Mouse (Mus musculus) embryonic facial prominence, embryonic 11.5 days (tissue): Measurements from ENCODE around the gene Agrp. TPM values are rescaled to one million over a fixed set of nuclear protein-coding genes. Genes with fewer than 3 reads are reported as not detected.

Experiments
- ATAC-seq: fragments of 200-750 bp; cut with Nextera tagmentation; replicated peaks from 2 replicates; pipeline ENCODE4 v1.8.0; 2017; ENCODE audit warnings: low read depth; ENCODE audit not compliant: insufficient number of reproducible peaks, low FRiP score, low TSS enrichment
- DNase-seq: peaks from one replicate; pipeline ENCODE4 v3.0.0-alpha.2; 2015; ENCODE audit warnings: low spot score
- H3K27ac ChIP-seq: fragments of 300-500 bp; sonication (generic); replicated peaks from 2 replicates; pipeline ENCODE4 v1.5.1; 2014; ENCODE audit warnings: mild to moderate bottlenecking, low read depth, low read length, control low read depth
- H3K27me3 ChIP-seq: fragments of 300-500 bp; sonication (generic); 2 replicates; pipeline ENCODE4 v1.6.1; 2014; ENCODE audit warnings: mild to moderate bottlenecking, low read length, moderate library complexity, mixed read lengths; ENCODE audit not compliant: control insufficient read depth, insufficient read depth
- H3K36me3 ChIP-seq: fragments of 300-500 bp; sonication (generic); replicated peaks from 2 replicates; pipeline ENCODE4 v1.6.1; 2014; ENCODE audit warnings: low read depth, mild to moderate bottlenecking, low read length, moderate library complexity, mixed read lengths; ENCODE audit not compliant: control insufficient read depth, insufficient read depth
- H3K4me1 ChIP-seq: fragments of 300-500 bp; sonication (generic); 2 replicates; pipeline ENCODE4 v1.6.1; 2014; ENCODE audit warnings: low read length, mixed read lengths; ENCODE audit not compliant: control insufficient read depth, insufficient read depth
- H3K4me2 ChIP-seq: fragments of 300-500 bp; sonication (generic); 2 replicates; pipeline ENCODE4 v1.6.1; 2014; ENCODE audit warnings: low read depth, mild to moderate bottlenecking, control low read depth, low read length, moderate library complexity
- H3K4me3 ChIP-seq: fragments of 300-500 bp; sonication (generic); 2 replicates; pipeline ENCODE4 v1.5.1; 2014; ENCODE audit warnings: low read depth, low read length, control low read depth
- H3K9ac ChIP-seq: fragments of 300-500 bp; sonication (generic); replicated peaks from 2 replicates; pipeline ENCODE4 v1.6.1; 2014; ENCODE audit warnings: mild to moderate bottlenecking, control low read depth, low read length
- H3K9me3 ChIP-seq: fragments of 300-500 bp; sonication (generic); replicated peaks from 2 replicates; pipeline ENCODE4 v1.6.1; 2016; ENCODE audit warnings: mild to moderate bottlenecking, low read length, inconsistent platforms, mixed read lengths; ENCODE audit not compliant: control insufficient read depth
- WGBS: fragments of 180-500 bp; shearing (Covaris S2); extraction: QIAGEN DNeasy Blood & Tissue Kit; methylation state at CpG from one replicate; pipeline ENCODE4 v1.1.7; 2014; 5-methylcytosine and 5-hydroxymethylcytosine counted together
- polyA plus RNA-seq: library from polyadenylated mRNA; unstranded; fragments of >200 nt; fragmentation: Nextera tagmentation; extraction: Ambion mirVana; gene quantifications from 2 replicates; pipeline ENCODE4 v1.2.1, GENCODE M21; 2014

The Agrp gene
- polyA plus RNA-seq, 1 experiment from 2014 or later, result 1.0 TPM

- peak overlapping the region; percentile 52; the same call in 1 of the 2 replicates for H3K4me2 ChIP-seq
- H3K36me3 ChIP-seq, result no peaks in the 10 kb centered on the region
- peak overlapping the region; percentile 100 for H3K9ac ChIP-seq
- H3K27ac ChIP-seq, result no peak overlapping the region
- peaks cover 3% of the 10 kb centered on the region; the same call in 1 of the 2 replicates for H3K4me1 ChIP-seq
- DNase-seq, result no peak
- ATAC-seq, result no peak
- 83% methylated on average over 2 of the region's 2 CpGs for WGBS
- peak overlapping the region; percentile 90 for H3K4me3 ChIP-seq
- no peaks in the 10 kb centered on the region for H3K9me3 ChIP-seq
- H3K27me3 ChIP-seq, result no peaks in the 10 kb centered on the region
Observed at GRCm38 (mm10) chr8:105634771-105635458, 2.3 kb downstream of the Agrp start.

GRCm38 (mm10) chr8:105629337-105629736, 7.9 kb downstream of the Agrp start:
- Histone ChIP-seq H3K9me3 (no peaks in the 10 kb centered on the region), H3K4me1 (no peaks in the 10 kb centered on the region), H3K4me3 (no peak overlapping the region), H3K27me3 (no peaks in the 10 kb centered on the region), H3K9ac (no peak overlapping the region), H3K4me2 (no peak overlapping the region), H3K36me3 (no peaks in the 10 kb centered on the region), H3K27ac (no peak overlapping the region)
- 89% methylated on average over 4 of the region's 4 CpGs for WGBS
- no peak for DNase-seq
- ATAC-seq, result no peak

DNA sequence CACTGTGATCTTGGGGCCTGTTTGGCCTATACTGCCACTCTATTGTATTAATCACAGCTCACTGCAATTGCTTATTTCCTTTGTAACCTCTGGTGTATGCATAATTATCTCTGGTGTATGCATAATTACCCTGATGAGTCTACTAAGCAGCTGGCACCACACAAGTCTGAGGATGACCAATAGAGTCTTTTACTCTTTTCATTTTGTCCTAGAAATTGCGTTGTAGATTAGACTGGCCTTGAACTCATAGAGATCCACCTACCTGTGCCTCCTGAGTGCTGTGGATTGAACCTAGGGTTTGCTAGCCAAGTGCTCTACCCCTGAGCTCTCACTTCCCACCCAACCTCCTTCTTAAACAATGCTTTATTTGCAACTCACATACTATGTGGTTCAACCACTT, 11.1 kb downstream of the Agrp start:
- ATAC-seq, result no peak
- 88% methylated on average over 1 of the region's 1 CpGs for WGBS
- no peaks in the 10 kb centered on the region for H3K9me3 ChIP-seq

GRCm38 (mm10) chr8:105624831-105625230, 12.4 kb downstream of the Agrp start:
- Histone ChIP-seq H3K9ac (no peak overlapping the region; the same call in 1 of the 2 replicates), H3K4me1 (peaks cover 6% of the 10 kb centered on the region), H3K4me3 (no peak overlapping the region), H3K36me3 (no peaks in the 10 kb centered on the region; the same call in 1 of the 2 replicates), H3K27me3 (no peaks in the 10 kb centered on the region), H3K4me2 (no peak overlapping the region), H3K9me3 (no peaks in the 10 kb centered on the region), H3K27ac (no peak overlapping the region)
- DNase-seq (peak; percentile 42), ATAC-seq (no peak)
- WGBS, result 55% methylated on average over 1 of the region's 1 CpGs

More for the DNA sequence above, 11.1 kb downstream of the Agrp start:
- Histone ChIP-seq H3K36me3 (no peaks in the 10 kb centered on the region), H3K4me2 (no peak overlapping the region), H3K9ac (no peak overlapping the region), H3K4me3 (no peak overlapping the region), H3K27ac (no peak overlapping the region), H3K4me1 (peaks cover 6% of the 10 kb centered on the region), H3K27me3 (no peaks in the 10 kb centered on the region)
- DNase-seq, result no peak

DNA sequence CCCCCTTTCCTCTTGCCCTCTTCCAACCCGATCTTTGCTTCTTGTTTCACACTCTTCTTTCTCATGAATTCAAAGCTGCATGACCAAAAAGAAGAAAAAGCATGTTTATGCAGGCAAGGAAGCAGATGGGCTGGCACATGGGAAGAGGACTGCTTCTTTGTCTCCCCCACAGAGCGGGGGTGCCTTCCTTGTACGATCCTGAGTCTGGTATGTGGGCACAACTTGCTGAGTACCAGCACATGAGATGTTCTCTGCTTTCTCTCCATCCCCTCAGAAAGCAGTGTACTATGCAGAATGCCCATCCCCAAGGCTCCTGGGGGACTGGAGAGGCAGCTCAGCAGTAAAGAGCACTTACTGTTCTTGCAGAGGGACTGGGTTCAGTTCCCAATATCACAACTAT, 12.8 kb downstream of the Agrp start:
- Histone ChIP-seq H3K9me3 (no peaks in the 10 kb centered on the region), H3K27me3 (no peaks in the 10 kb centered on the region), H3K4me2 (no peak overlapping the region), H3K9ac (no peak overlapping the region; the same call in 1 of the 2 replicates), H3K27ac (no peak overlapping the region), H3K36me3 (no peaks in the 10 kb centered on the region; the same call in 1 of the 2 replicates), H3K4me1 (peaks cover 6% of the 10 kb centered on the region), H3K4me3 (no peak overlapping the region)
- WGBS, result 77% methylated on average over 3 of the region's 3 CpGs
- DNase-seq (no peak), ATAC-seq (no peak)

GRCm38 (mm10) chr8:105623679-105624245, 13.4 kb downstream of the Agrp start:
- H3K9me3 ChIP-seq, result no peaks in the 10 kb centered on the region
- H3K36me3 ChIP-seq, result no peaks in the 10 kb centered on the region; the same call in 1 of the 2 replicates
- H3K4me2 ChIP-seq, result no peak overlapping the region
- H3K4me3 ChIP-seq, result no peak overlapping the region
- 58% methylated on average over 7 of the region's 7 CpGs for WGBS
- no peak overlapping the region for H3K27ac ChIP-seq
- ATAC-seq (no peak), DNase-seq (no peak)
- no peak overlapping the region for H3K9ac ChIP-seq
- peaks cover 6% of the 10 kb centered on the region for H3K4me1 ChIP-seq
- no peaks in the 10 kb centered on the region for H3K27me3 ChIP-seq

GRCm38 (mm10) chr8:105623118-105623517, 14.1 kb downstream of the Agrp start:
- ATAC-seq, result no peak
- 13% methylated on average over 5 of the region's 5 CpGs for WGBS

GRCm38 (mm10) chr8:105622421-105622920, 14.7 kb downstream of the Agrp start:
- Histone ChIP-seq H3K27ac (peak overlapping the region; percentile 20), H3K4me1 (peaks cover 6% of the 10 kb centered on the region), H3K4me3 (no peak overlapping the region), H3K27me3 (no peaks in the 10 kb centered on the region), H3K9ac (0 out of 2 replicates have a peak overlapping the region, but pooled peaks have one; percentile 32), H3K9me3 (no peaks in the 10 kb centered on the region), H3K4me2 (no peak overlapping the region), H3K36me3 (no peaks in the 10 kb centered on the region; the same call in none of the 2 replicates)
- ATAC-seq (peak; percentile 85), DNase-seq (peak; percentile 95)
- WGBS, result 3% methylated on average over 8 of the region's 8 CpGs

More at GRCm38 (mm10) chr8:105623118-105623517, 14.1 kb downstream of the Agrp start:
- no peak overlapping the region for H3K9ac ChIP-seq
- H3K4me1 ChIP-seq, result peaks cover 6% of the 10 kb centered on the region
- H3K9me3 ChIP-seq, result no peaks in the 10 kb centered on the region
- peak; percentile 30 for DNase-seq
- H3K36me3 ChIP-seq, result no peaks in the 10 kb centered on the region; the same call in 1 of the 2 replicates
- H3K27ac ChIP-seq, result 0 out of 2 replicates have a peak overlapping the region, but pooled peaks have one; percentile 20
- no peak overlapping the region for H3K4me2 ChIP-seq
- no peak overlapping the region for H3K4me3 ChIP-seq
- no peaks in the 10 kb centered on the region for H3K27me3 ChIP-seq
